Mouse (Mus musculus): ENCODE measurements at regions not wholly inside any gene's neighbourhood (a gene's known extent, or its start where the extent isn't known, plus 50 kb on each side); places are given as distances from the start of the nearest gene placed in this dataset.
"Not testable (repeated sequence)": the region's sequence is repeated elsewhere in the genome, so short reads cannot be mapped to it uniquely, and the experiment has no call there.

DNA sequence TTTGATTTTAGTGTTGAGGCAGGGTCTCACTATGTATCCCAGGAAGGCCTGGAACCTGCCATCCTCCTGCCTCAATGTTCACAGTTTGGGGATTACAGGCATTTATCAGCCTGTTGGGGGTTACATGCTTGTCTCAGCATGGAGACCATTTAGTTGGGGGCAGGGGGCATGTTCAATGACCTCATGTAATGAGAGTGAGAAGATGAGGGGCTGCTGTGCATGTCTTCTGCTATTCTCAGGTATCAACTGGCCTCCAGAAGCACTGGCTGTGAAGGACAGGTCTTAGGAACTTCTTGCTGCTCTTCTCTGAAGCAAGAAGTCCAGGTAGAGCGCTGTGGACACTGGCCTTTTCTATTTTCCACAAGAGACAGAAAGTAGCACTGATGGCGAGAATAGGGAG lies 350.9 kb downstream of the Plekhb2 start:
- no peak overlapping the region for H3K4me3 ChIP-seq (replicated peaks)
- ATAC-seq (ENCODE audit: insufficient number of reproducible peaks, low FRiP score, low TSS enrichment, low read depth) = no peak
- H3K27ac ChIP-seq (replicated peaks) = no peak overlapping the region
- H3K4me2 ChIP-seq (replicated peaks) = no peak overlapping the region
- no peaks in the 10 kb centered on the region for H3K4me1 ChIP-seq
- no peaks in the 10 kb centered on the region for H3K9me3 ChIP-seq (replicated peaks)
- WGBS = 74% methylated on average over 2 of the region's 2 CpGs
- no peaks in the 10 kb centered on the region for H3K36me3 ChIP-seq
- no peaks in the 10 kb centered on the region for H3K27me3 ChIP-seq
- H3K9ac ChIP-seq = no peak overlapping the region

- H3K9ac ChIP-seq = no peak overlapping the region
- no peaks in the 10 kb centered on the region for H3K9me3 ChIP-seq (replicated peaks)
- H3K27ac ChIP-seq (replicated peaks) = no peak overlapping the region
- H3K27me3 ChIP-seq = no peaks in the 10 kb centered on the region
- H3K4me1 ChIP-seq = no peaks in the 10 kb centered on the region
- 69% methylated on average over 7 of the region's 7 CpGs for WGBS
- ATAC-seq (ENCODE audit: insufficient number of reproducible peaks, low FRiP score, low TSS enrichment, low read depth) = no peak
- no peak overlapping the region for H3K4me2 ChIP-seq (replicated peaks)
- no peak overlapping the region for H3K4me3 ChIP-seq (replicated peaks)
- H3K36me3 ChIP-seq = no peaks in the 10 kb centered on the region
Measured at GRCm38 (mm10) chr1:35201083-35201879, 351.5 kb downstream of the Plekhb2 start.

DNA sequence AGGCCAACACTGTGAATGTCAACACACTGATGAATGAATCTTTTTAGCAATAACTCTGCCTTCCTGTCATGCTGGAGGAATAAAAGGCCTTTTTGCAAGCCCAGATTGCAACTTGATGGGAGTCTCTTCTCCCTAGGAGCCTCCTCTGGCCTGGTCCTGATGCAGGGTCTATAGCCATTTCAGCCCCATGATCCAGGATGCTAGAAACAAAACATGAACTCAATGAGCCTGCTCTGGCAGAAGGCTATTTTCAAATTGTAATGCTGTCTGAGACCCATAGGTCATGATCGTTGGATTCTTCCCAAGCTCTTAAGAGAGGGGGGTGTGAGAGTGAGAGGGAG lies 352.1 kb downstream of the Plekhb2 start:
- no peaks in the 10 kb centered on the region for H3K4me1 ChIP-seq
- no peak overlapping the region for H3K4me2 ChIP-seq (replicated peaks)
- no peak overlapping the region for H3K9ac ChIP-seq
- no peak overlapping the region for H3K27ac ChIP-seq (replicated peaks)
- H3K9me3 ChIP-seq (replicated peaks) = no peaks in the 10 kb centered on the region
- WGBS = 96% methylated on average over 1 of the region's 1 CpGs
- ATAC-seq (ENCODE audit: insufficient number of reproducible peaks, low FRiP score, low TSS enrichment, low read depth) = no peak
- no peak overlapping the region for H3K4me3 ChIP-seq (replicated peaks)
- H3K36me3 ChIP-seq = no peaks in the 10 kb centered on the region
- H3K27me3 ChIP-seq = no peaks in the 10 kb centered on the region

- H3K9ac ChIP-seq = no peak overlapping the region
- H3K4me1 ChIP-seq = no peaks in the 10 kb centered on the region
- no peak overlapping the region for H3K4me2 ChIP-seq (replicated peaks)
- no peak for ATAC-seq (ENCODE audit: insufficient number of reproducible peaks, low FRiP score, low TSS enrichment, low read depth)
- H3K36me3 ChIP-seq = no peaks in the 10 kb centered on the region
- H3K4me3 ChIP-seq (replicated peaks) = no peak overlapping the region
- H3K27ac ChIP-seq (replicated peaks) = no peak overlapping the region
- 72% methylated on average over 4 of the region's 4 CpGs for WGBS
- no peaks in the 10 kb centered on the region for H3K27me3 ChIP-seq
- no peaks in the 10 kb centered on the region for H3K9me3 ChIP-seq (replicated peaks)
Measured at GRCm38 (mm10) chr1:35202551-35202950, 352.8 kb downstream of the Plekhb2 start.

GRCm38 (mm10) chr1:35206834-35207529 lies 357.2 kb downstream of the Plekhb2 start:
- H3K27ac ChIP-seq (replicated peaks) = no peak overlapping the region
- H3K4me2 ChIP-seq (replicated peaks) = no peak overlapping the region
- H3K9me3 ChIP-seq (replicated peaks) = no peaks in the 10 kb centered on the region
- H3K36me3 ChIP-seq = no peaks in the 10 kb centered on the region
- H3K9ac ChIP-seq = no peak overlapping the region
- ATAC-seq (ENCODE audit: insufficient number of reproducible peaks, low FRiP score, low TSS enrichment, low read depth) = no peak
- no peaks in the 10 kb centered on the region for H3K27me3 ChIP-seq
- no peak overlapping the region for H3K4me3 ChIP-seq (replicated peaks)
- H3K4me1 ChIP-seq = no peaks in the 10 kb centered on the region
- 78% methylated on average over 11 of the region's 11 CpGs for WGBS

- Histone ChIP-seq H3K9ac (no peak overlapping the region), H3K4me3 (replicated peaks) (no peak overlapping the region), H3K27ac (replicated peaks) (no peak overlapping the region), H3K36me3 (no peaks in the 10 kb centered on the region), H3K4me1 (no peaks in the 10 kb centered on the region), H3K4me2 (replicated peaks) (no peak overlapping the region), H3K27me3 (no peaks in the 10 kb centered on the region), H3K9me3 (replicated peaks) (no peaks in the 10 kb centered on the region)
- ATAC-seq (ENCODE audit: insufficient number of reproducible peaks, low FRiP score, low TSS enrichment, low read depth) = no peak
- WGBS = 73% methylated on average over 13 of the region's 13 CpGs
Measured at GRCm38 (mm10) chr1:35212111-35212891, 362.5 kb downstream of the Plekhb2 start.

DNA sequence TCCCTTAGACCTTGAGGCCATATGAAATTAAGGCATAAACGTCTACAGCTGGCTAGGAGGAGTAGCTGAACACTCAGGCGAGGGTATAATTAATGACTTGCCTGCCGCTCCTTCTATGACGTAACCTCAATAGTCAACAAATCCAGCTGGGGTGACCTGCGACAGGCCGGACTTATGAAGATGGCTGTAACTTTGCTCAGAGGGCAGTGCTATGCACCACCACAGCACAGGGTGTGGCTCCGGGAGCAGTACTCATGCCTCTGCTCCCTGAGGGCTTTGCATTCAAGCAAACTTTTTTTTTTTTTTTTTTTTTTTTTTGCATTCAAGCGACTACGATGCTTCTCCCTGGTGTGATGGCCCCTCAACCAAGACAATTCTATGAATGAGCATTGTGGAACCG lies 364.1 kb downstream of the Plekhb2 start:
- Histone ChIP-seq H3K27me3 (no peaks in the 10 kb centered on the region), H3K4me3 (replicated peaks) (no peak overlapping the region), H3K4me2 (replicated peaks) (no peak overlapping the region), H3K27ac (replicated peaks) (no peak overlapping the region), H3K36me3 (no peaks in the 10 kb centered on the region), H3K4me1 (no peaks in the 10 kb centered on the region), H3K9ac (no peak overlapping the region), H3K9me3 (replicated peaks) (no peaks in the 10 kb centered on the region)
- ATAC-seq (ENCODE audit: insufficient number of reproducible peaks, low FRiP score, low TSS enrichment, low read depth) = no peak
- WGBS = 58% methylated on average over 10 of the region's 10 CpGs

GRCm38 (mm10) chr1:35216411-35216810 lies 366.6 kb downstream of the Plekhb2 start:
- no peak overlapping the region for H3K4me2 ChIP-seq (replicated peaks)
- no peaks in the 10 kb centered on the region for H3K9me3 ChIP-seq (replicated peaks)
- H3K27ac ChIP-seq (replicated peaks) = no peak overlapping the region
- 86% methylated on average over 8 of the region's 8 CpGs for WGBS
- H3K9ac ChIP-seq = no peak overlapping the region
- H3K36me3 ChIP-seq = no peaks in the 10 kb centered on the region
- no peak overlapping the region for H3K4me3 ChIP-seq (replicated peaks)
- H3K4me1 ChIP-seq = no peaks in the 10 kb centered on the region
- no peaks in the 10 kb centered on the region for H3K27me3 ChIP-seq
- no peak for ATAC-seq (ENCODE audit: insufficient number of reproducible peaks, low FRiP score, low TSS enrichment, low read depth)

DNA sequence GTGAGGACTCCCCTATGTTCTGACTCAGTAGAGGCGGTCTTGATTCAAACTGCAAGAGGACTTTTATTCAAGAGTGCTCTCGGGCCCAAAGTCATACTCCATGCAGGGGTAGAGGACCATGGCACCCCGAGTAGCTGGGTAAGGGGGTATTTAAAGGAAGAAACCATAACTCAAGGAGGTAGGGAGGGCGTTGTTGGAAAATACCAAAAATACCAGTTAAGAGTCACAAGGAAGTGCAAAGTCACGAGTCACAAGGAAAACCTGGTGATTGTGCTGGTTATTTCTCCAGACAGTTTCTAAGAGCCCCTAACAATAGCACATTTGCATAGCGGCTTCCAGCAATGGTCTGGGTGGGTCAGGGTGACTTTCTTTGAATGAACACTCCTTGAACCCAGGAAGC lies 370.4 kb downstream of the Plekhb2 start:
- not testable (repeated sequence) for H3K27me3 ChIP-seq; H3K9ac ChIP-seq; H3K4me3 ChIP-seq (replicated peaks); ATAC-seq (ENCODE audit: insufficient number of reproducible peaks, low FRiP score, low TSS enrichment, low read depth); H3K9me3 ChIP-seq (replicated peaks); H3K4me1 ChIP-seq; H3K36me3 ChIP-seq; H3K27ac ChIP-seq (replicated peaks); H3K4me2 ChIP-seq (replicated peaks)
- 87% methylated on average over 6 of the region's 6 CpGs for WGBS

GRCm38 (mm10) chr1:35220751-35221150 lies 371.0 kb downstream of the Plekhb2 start:
- Histone ChIP-seq H3K9me3 (replicated peaks) (no peaks in the 10 kb centered on the region), H3K27ac (replicated peaks) (no peak overlapping the region), H3K9ac (no peak overlapping the region), H3K4me2 (replicated peaks) (no peak overlapping the region), H3K36me3 (no peaks in the 10 kb centered on the region), H3K4me3 (replicated peaks) (no peak overlapping the region), H3K4me1 (no peaks in the 10 kb centered on the region), H3K27me3 (no peaks in the 10 kb centered on the region)
- 78% methylated on average over 9 of the region's 9 CpGs for WGBS
- ATAC-seq (ENCODE audit: insufficient number of reproducible peaks, low FRiP score, low TSS enrichment, low read depth) = no peak

DNA sequence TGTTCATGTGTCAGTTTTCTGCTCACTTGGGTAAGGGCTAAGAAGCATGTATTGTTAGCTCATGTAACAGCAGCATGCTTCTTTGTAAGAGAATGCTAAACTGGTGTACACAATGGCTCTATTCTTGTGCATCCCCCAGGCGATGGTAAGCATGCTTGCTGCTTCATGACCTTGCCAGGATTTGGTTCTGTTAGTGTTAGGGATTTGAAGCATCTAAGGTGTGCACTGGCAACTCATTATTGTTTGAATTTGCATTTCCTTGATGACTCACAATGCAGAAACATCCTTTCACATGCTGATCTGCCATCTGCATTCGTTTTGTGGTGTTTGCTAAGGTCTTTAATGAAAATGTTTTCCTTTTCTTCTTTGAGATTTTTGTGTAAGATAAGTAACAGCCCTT lies 382.8 kb downstream of the Plekhb2 start:
- Histone ChIP-seq H3K4me2 (replicated peaks) (no peak overlapping the region), H3K9me3 (replicated peaks) (no peaks in the 10 kb centered on the region), H3K27me3 (no peaks in the 10 kb centered on the region), H3K36me3 (no peaks in the 10 kb centered on the region), H3K9ac (no peak overlapping the region), H3K27ac (replicated peaks) (no peak overlapping the region), H3K4me1 (no peaks in the 10 kb centered on the region; the same call in 1 of the 2 replicates), H3K4me3 (replicated peaks) (no peak overlapping the region)
- ATAC-seq (ENCODE audit: insufficient number of reproducible peaks, low FRiP score, low TSS enrichment, low read depth) = no peak
- 38% methylated on average over 2 of the region's 2 CpGs for WGBS
